Mouse (Mus musculus) MEL (cell line): ENCODE measurements at regions not wholly inside any gene's neighbourhood (a gene's known extent, or its start where the extent isn't known, plus 50 kb on each side); places are given as distances from the start of the nearest gene placed in this dataset.

Source experiments
- EP300 ChIP-seq, 2 experiments: IDR thresholded peaks; 2 replicates each; pipeline ENCODE4 v1.6.1; 2011; ENCODE audit warnings: improper control_type of control experiment in 2 of 2, low read length in 2 of 2, low read depth in 1 of 2, mild to moderate bottlenecking in 1 of 2
- MEF2A ChIP-seq: IDR thresholded peaks from 2 replicates; pipeline ENCODE4 v1.6.1; 2014; ENCODE audit warnings: low read depth, mild to moderate bottlenecking, inconsistent platforms, low read length, improper control_type of control experiment; ENCODE audit not compliant: poor library complexity, insufficient replicate concordance, severe bottlenecking; ENCODE audit errors: extremely low read depth
- NRF1 ChIP-seq: IDR thresholded peaks from 2 replicates; pipeline ENCODE4 v1.6.1; 2014; ENCODE audit warnings: low read depth, mild to moderate bottlenecking, inconsistent platforms, low read length, improper control_type of control experiment, moderate library complexity; ENCODE audit not compliant: poor library complexity, insufficient read depth, severe bottlenecking
- ZC3H11A ChIP-seq: IDR thresholded peaks from 2 replicates; pipeline ENCODE4 v1.6.1; 2012; ENCODE audit warnings: low read depth, mild to moderate bottlenecking, inconsistent platforms, low read length, improper control_type of control experiment

- TF ChIP-seq EP300 (IDR thresholded peaks at IDR 0.05; ENCODE audit: low read depth in 1 of 2, low read length in 2 of 2), result no peak
- TF ChIP-seq NRF1, result no peak
- TF ChIP-seq ZC3H11A, result no peak
- TF ChIP-seq MEF2A, result no peak
Measured at GRCm38 (mm10) chr11:31614394-31614713, 57.3 kb downstream of the Bod1 start.
